Mouse (Mus musculus): ENCODE measurements at regions not wholly inside any gene's neighbourhood (a gene's known extent, or its start where the extent isn't known, plus 50 kb on each side); places are given as distances from the start of the nearest gene placed in this dataset.

GRCm38 (mm10) chr1:57266695-57267094, 110.7 kb upstream of the 1700066M21Rik start:
- in situ Hi-C loops (cut with MboI; ENCODE audit: low sequenced_read_pairs) = no loop called here

GRCm38 (mm10) chr1:57267851-57268250, 109.6 kb upstream of the 1700066M21Rik start:
- in situ Hi-C loops (cut with MboI; ENCODE audit: low sequenced_read_pairs) = no loop called here

GRCm38 (mm10) chr1:57269679-57270354, 107.6 kb upstream of the 1700066M21Rik start:
- in situ Hi-C loops (cut with MboI; ENCODE audit: low sequenced_read_pairs) = no loop called here

DNA sequence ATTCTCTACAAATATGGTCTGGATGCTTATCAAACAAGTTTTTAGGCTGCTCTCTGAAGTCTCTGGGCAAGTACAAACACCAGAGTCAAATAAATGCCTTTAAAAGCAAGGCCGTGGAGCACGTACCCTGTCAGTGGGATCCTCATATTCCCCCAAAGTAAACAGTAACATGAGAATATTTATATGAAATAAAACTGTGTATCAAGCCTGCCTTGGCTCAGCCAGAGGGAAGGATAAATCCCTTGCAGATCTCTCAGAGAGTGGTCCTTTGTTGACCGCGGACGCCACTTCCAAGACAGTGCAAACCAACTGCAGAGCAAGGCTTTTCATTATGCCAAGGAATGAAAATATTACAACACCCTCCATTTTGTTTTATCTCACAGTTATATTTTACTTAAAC, 104.8 kb upstream of the 1700066M21Rik start:
- in situ Hi-C loops (cut with MboI; ENCODE audit: low sequenced_read_pairs) = no loop called here

DNA sequence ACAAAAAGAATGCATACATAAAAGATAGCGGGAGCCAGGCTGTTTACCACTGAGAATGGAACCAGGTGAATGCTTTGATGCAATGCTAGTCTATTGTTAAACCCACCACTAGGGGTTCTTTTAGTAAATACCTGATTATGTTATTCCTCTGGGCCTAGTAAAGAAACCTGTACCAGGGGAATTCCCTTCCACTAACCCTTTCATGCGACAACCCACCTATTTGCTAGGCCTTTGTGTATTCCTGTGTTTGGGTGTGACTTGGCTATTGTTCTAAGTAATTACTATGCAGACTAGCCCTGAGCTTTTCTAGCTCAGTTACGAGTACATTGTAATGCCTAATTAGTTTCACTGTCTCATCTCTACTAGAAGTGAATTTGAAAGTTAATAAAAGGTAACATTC, 95.9 kb upstream of the 1700066M21Rik start:
- in situ Hi-C loops (cut with MboI; ENCODE audit: low sequenced_read_pairs) = no loop called here

DNA sequence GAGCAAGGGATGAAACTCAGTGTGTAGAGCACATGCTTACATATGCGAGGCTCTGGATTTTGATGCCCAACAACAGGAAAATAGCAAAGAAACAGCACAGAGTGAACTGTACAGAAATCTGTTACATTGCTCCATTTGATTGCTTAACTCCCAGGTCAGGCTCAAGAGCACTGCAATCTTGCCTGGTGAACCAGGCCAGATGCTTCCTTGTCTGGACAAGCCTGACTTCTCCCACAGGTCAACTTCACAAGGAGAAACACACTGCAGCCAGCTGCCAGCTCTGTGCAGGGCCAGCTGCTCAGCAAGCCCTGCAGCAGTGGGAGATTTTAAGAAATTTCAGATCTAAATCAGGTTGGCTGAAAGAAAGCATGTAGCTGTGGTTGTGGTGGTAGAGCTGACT, 81.2 kb upstream of the 1700066M21Rik start:
- in situ Hi-C loops (cut with MboI; ENCODE audit: low sequenced_read_pairs) = no loop called here

DNA sequence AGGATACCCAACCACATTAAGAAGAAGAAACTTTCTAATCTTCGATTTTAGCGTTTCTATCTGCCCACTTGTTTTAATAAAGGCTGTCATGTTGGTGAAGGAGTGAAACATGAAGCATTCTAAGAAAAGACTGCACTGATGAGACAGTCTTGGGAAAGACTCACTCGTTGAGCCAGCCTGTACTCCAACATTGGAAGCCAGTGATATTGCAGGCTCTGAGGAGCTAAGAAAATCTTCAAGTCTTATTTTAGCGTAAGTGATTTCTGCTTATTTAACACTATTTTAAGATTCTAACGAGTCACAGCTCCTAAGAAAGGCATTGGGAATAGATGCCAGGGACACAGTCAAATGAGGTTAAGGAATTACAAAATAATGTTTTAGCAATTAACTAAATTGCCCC, 78.9 kb upstream of the 1700066M21Rik start:
- in situ Hi-C loops (cut with MboI; ENCODE audit: low sequenced_read_pairs) = no loop called here

DNA sequence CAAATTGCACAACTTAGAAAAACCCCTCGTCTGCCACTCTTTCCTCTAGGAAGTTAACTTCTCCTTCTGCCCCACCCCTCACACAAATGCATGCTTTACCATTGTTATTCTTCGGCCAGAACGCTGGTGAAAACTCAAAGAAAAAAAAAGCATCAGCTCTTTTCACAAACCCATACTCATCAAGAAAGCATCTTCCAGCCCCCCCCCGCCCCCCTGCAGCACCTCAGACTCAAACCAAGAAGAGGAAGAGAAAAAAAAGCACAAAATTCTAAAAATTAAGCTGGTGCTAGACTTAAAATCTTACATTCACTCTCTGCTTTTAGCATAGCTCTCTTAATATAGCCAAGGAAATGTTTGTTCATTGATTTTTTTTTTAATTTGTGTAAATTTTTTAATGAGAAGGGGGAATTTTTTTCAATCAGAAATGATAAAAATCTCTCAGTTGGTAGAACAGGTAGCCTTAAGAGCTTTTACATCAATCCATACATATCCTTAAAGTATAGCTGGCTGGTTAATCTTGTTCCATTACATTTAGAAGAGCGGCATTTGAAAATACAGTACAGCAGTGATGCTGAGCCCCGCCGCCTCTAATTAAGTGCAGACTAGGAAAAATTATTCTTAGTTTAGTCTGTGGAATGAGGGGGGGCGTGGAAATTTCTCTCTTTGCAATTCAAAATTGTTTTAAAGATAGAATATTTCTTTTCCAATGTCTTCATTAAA, 76.0 kb upstream of the 1700066M21Rik start:
- in situ Hi-C loops (cut with MboI; ENCODE audit: low sequenced_read_pairs) = no loop called here

DNA sequence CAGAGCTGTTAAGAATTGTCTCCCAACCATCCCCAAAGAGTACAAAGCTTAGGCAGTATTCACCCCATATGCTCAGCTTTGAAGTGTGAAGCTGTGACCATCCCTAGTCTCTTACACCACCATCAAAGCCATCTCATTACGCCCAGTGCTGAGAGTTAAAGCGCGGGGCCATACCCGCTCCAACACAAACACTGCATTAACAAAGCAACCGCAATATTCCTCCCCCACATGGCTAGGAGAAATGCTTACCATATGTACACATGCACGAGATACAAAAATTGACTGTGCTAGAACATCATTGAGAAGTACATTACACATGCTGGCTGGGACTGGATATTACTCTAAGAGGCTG, 75.5 kb upstream of the 1700066M21Rik start:
- in situ Hi-C loops (cut with MboI; ENCODE audit: low sequenced_read_pairs) = no loop called here

DNA sequence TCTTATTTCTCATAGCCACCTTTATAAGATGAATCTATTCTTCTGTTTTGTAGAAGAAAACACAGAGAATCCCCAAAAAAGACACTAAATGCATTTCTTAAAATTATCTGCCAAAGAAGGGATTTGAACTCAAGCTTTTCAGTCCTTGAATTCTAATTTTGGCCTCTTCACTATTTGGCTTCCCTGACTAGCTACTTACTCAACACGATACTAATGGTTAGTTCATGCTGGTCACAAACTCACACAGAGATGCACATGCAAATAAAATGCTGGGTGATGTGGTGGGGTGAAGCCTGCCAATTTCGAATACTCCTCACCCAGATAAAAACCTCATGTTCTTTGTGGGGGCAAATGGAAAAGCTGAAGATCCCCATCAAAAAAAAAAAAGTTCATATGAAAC, 72.7 kb upstream of the 1700066M21Rik start:
- in situ Hi-C loops (cut with MboI; ENCODE audit: low sequenced_read_pairs) = no loop called here

GRCm38 (mm10) chr1:57322535-57322934, 54.9 kb upstream of the 1700066M21Rik start:
- in situ Hi-C loops (cut with MboI; ENCODE audit: low sequenced_read_pairs) = no loop called here

DNA sequence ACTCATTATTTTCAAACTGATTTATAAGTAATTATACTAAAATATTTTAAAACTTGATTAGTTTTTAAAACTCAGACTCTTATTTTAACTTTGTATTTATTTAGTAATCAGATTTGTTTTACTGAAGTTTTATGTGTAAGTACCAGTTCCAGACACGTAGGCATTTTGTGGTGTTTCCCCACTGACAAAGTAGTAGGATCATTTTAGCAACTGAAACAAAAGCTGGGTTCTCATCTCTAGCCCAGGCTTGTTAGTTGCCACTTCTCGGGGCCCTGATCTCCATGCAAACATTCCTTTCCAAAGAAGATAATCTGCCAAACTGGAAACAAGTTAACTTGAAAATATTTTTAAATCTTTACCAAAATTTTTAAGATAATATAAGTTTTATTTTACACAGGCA, 54.3 kb upstream of the 1700066M21Rik start:
- in situ Hi-C loops (cut with MboI; ENCODE audit: low sequenced_read_pairs) = no loop called here

DNA sequence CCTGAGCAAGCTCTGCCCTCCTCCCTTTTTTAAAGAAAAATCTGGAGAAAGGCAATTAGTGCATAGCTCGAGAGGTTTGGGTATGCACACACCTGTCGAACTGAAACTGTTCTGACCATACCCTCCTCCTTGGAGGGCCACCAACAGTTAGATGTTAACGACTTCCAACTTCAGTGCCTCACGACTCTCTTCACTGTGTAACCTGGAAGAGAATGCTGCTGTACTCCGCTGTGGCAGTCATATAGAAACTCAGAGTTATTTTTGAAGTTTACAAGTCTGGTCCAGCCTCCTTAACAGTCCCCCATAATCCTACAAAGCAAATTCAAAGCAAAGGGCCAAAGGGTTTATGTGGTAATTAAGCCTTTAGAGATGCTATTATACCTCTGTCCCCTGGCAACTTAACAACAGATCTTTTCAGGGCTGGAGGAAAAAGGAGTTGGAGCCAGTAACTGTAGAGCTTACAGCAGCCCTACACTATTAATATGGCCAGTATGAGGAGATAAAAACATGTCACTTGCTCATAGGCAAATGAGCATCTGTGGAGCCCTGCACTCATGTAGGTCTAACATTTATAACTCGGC, 51.7 kb upstream of the 1700066M21Rik start:
- in situ Hi-C loops (cut with MboI; ENCODE audit: low sequenced_read_pairs) = no loop called here
